Mouse (Mus musculus): ENCODE measurements around the gene Gdpgp1.

DNA sequence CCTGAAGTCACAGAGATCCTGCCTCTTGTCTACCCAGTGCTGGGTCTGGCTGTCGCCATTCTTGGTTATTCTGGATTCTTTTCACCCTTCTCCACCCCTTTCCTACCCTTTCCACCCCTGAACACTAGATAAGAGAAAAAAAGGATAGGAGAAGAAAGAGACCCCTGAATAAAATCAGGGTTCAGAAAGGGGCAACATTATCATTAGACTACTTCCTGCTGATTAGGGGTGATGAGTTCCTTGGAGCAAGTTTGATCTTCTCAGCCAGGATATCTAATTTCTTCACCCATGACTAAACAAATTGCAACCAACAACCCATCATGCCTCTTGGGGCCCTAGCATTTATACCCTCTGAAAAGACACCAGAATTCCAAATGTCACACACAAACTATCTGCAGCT is 35.1 kb downstream of the Gdpgp1 start:
- TF ChIP-seq CTCF (IDR thresholded peaks at IDR 0.05; ENCODE audit: low read depth, low read length) (no peak), TAL1 (conservative IDR thresholded peaks at IDR 0.05; ENCODE audit: low read depth, low read length) (no peak)

All from G1E (cell line).